Mouse (Mus musculus): ENCODE results near the gene Lmbr1. TPM values are rescaled to one million over a fixed set of nuclear protein-coding genes. Genes with fewer than 3 reads are reported as not detected.

Gene Lmbr1
- polyA plus RNA-seq, 1 experiment from 2014 or later: 14.8 TPM

DNA sequence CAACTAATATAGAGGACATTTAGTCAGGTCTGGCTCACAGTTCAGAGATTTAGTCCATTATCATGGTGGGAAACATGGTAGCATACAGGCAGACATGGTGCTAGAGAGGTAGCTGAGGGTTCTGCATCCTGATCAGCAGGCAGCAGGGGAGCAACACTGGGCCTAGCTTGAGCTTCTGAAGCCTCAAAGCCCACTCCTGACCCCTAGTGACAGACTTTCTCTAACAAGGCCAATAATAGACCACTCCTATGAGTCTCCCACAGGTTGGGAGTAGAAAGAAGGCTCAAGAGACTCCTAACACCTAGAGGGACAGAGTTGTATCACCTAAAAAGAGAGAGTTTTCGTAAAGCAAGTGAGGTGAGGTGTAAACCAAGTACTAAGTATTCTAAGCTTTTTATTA is 4.6 kb upstream of the Lmbr1 start:
- ATAC-seq (ENCODE audit: insufficient read depth, low FRiP score, low TSS enrichment): no peak
- WGBS: 89% methylated on average over 1 of the region's 1 CpGs
- H3K36me3 ChIP-seq (ENCODE audit: control insufficient read depth, insufficient read depth, low read length): no peaks in the 10 kb centered on the region

DNA sequence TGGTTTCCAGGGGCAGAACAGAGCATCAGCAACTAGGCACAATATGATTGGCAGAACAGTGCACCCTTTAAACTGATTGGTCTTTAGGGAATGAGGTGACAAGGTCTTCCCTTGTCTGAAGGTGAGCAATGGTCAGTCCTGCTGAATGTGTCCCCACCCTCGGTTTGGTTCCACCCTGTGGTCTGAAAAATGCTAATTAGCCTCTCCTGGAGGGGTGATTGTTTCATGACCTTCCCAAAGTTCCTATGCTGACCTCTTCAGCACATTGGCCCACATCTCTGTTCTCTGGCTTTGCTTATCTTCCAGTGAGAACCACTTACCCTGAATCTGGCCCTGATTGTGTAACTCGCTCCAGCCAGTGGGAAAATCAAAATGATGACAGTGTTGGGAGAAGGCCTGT is 1.9 kb upstream of the Lmbr1 start:
- Histone ChIP-seq H3K27me3 (ENCODE audit: control insufficient read depth, insufficient read depth, low read length) (no peaks in the 10 kb centered on the region), H3K27ac (ENCODE audit: low read depth, low read length) (no peak overlapping the region), H3K4me1 (ENCODE audit: control insufficient read depth, insufficient read depth, low read length) (no peaks in the 10 kb centered on the region), H3K9ac (ENCODE audit: low read length) (no peak overlapping the region), H3K4me3 (ENCODE audit: low read depth, low read length) (no peak overlapping the region), H3K4me2 (ENCODE audit: low read depth) (no peak overlapping the region), H3K9me3 (ENCODE audit: control insufficient read depth, low read length) (no peaks in the 10 kb centered on the region), H3K36me3 (ENCODE audit: control insufficient read depth, insufficient read depth, low read length) (no peaks in the 10 kb centered on the region)
- ATAC-seq (ENCODE audit: insufficient read depth, low FRiP score, low TSS enrichment): no peak
- no peak for DNase-seq (ENCODE audit: low spot score)
- WGBS: 77% methylated on average over 2 of the region's 2 CpGs

More for the DNA sequence above, 4.6 kb upstream of the Lmbr1 start:
- no peak overlapping the region for H3K4me3 ChIP-seq (ENCODE audit: low read depth, low read length)
- DNase-seq (ENCODE audit: low spot score): no peak
- no peaks in the 10 kb centered on the region for H3K27me3 ChIP-seq (ENCODE audit: control insufficient read depth, insufficient read depth, low read length)
- H3K9ac ChIP-seq (ENCODE audit: low read length): no peak overlapping the region
- no peaks in the 10 kb centered on the region for H3K4me1 ChIP-seq (ENCODE audit: control insufficient read depth, insufficient read depth, low read length)
- H3K4me2 ChIP-seq (ENCODE audit: low read depth): no peak overlapping the region
- no peak overlapping the region for H3K27ac ChIP-seq (ENCODE audit: low read depth, low read length)
- no peaks in the 10 kb centered on the region for H3K9me3 ChIP-seq (ENCODE audit: control insufficient read depth, low read length)

DNA sequence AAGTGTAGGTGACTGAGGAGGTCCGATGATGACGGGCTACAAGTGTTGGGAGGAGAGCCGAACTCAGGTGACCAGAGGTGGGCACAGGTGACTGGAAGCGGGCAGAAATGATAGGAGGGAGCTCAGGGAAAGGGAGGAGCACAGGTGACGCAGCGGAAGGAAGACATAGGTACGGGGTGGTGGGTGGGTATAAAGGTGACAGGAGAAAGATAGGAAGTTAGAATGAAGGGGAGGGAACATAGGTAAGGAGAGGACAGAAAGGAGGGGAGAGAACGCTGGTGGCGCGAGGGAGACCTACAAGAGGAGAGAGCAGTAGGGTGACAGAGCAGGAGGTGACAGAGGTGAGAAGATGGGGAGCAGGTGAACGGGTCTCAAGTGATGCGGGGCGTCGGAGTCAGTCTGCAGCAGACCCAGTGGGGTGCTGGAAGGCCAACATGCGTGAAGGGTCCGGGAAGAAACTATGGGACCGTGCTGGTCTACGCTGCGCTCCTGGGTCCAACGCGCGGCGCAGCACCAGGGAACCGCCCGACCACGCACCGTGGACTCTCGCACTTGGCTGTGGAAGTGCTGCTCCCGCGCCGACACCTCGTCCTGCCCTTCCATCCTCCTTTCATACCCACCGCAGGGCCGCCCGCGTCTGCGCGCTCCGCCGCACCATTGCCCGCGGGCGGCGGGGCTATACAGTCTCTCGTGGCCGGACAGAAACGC is 446 bp downstream of the Lmbr1 start:
- WGBS: under 1% methylated on average over 41 of the region's 47 CpGs
- Histone ChIP-seq H3K27ac (ENCODE audit: low read depth, low read length) (no peak overlapping the region), H3K4me2 (ENCODE audit: low read depth) (peak overlapping the region; percentile 90), H3K36me3 (ENCODE audit: control insufficient read depth, insufficient read depth, low read length) (no peaks in the 10 kb centered on the region), H3K9ac (ENCODE audit: low read length) (peak overlapping the region; percentile 82), H3K27me3 (ENCODE audit: control insufficient read depth, insufficient read depth, low read length) (no peaks in the 10 kb centered on the region), H3K4me1 (ENCODE audit: control insufficient read depth, insufficient read depth, low read length) (no peaks in the 10 kb centered on the region), H3K4me3 (ENCODE audit: low read depth, low read length) (peak overlapping the region; percentile 79), H3K9me3 (ENCODE audit: control insufficient read depth, low read length) (no peaks in the 10 kb centered on the region)
- ATAC-seq (ENCODE audit: insufficient read depth, low FRiP score, low TSS enrichment) (peak; percentile 85), DNase-seq (ENCODE audit: low spot score) (peak; percentile 15)

DNA sequence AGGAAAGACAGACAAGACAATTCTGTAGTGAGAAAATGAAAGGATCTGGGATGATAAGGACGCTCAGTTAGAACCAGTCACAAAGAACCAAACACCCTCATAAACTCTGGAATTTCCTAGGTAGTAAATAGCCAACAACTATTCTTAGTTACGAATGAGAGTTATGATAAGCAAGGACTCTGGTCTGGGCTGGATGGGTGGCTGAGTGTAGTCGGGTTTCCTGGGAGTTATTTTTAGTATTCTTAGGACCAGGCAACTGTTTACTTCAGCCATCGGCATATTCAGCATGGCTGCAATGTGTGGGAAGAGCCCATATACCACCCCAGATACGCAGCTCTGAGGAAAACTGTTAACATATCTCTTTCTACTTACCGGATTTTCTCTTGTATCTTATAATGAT is 14.7 kb downstream of the Lmbr1 start:
- Histone ChIP-seq H3K27me3 (ENCODE audit: control insufficient read depth, insufficient read depth, low read length) (no peaks in the 10 kb centered on the region), H3K4me3 (ENCODE audit: low read depth, low read length) (no peak overlapping the region), H3K4me2 (ENCODE audit: low read depth) (no peak overlapping the region), H3K9ac (ENCODE audit: low read length) (no peak overlapping the region), H3K9me3 (ENCODE audit: control insufficient read depth, low read length) (no peaks in the 10 kb centered on the region), H3K27ac (ENCODE audit: low read depth, low read length) (no peak overlapping the region), H3K4me1 (ENCODE audit: control insufficient read depth, insufficient read depth, low read length) (no peaks in the 10 kb centered on the region), H3K36me3 (ENCODE audit: control insufficient read depth, insufficient read depth, low read length) (no peaks in the 10 kb centered on the region)
- ATAC-seq (ENCODE audit: insufficient read depth, low FRiP score, low TSS enrichment) (no peak), DNase-seq (ENCODE audit: low spot score) (no peak)
- WGBS: 80% methylated on average over 6 of the region's 6 CpGs

DNA sequence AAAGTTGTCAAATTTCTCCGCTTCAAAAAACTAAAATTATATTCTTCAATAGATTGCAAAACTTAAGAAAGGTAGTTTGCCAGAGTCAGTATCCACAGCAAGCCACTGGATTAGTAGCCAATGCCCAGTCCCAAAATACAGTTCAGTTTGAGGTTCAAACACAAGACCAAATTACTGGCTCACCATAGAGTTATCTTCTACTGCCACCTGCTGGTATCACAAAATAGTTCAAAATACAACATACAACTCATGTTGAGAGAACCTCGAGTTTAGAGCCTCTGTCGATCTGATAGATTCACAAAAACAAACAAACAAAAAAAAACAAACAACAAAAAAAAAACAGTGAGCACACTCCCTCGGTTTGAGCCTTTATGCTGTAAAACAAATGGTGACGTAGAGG is 42.4 kb downstream of the Lmbr1 start:
- H3K9ac ChIP-seq (ENCODE audit: low read length): no peak overlapping the region
- ATAC-seq (ENCODE audit: insufficient read depth, low FRiP score, low TSS enrichment) (no peak), DNase-seq (ENCODE audit: low spot score) (no peak)
- H3K4me2 ChIP-seq (ENCODE audit: low read depth): no peak overlapping the region
- H3K27me3 ChIP-seq (ENCODE audit: control insufficient read depth, insufficient read depth, low read length): no peaks in the 10 kb centered on the region
- H3K36me3 ChIP-seq (ENCODE audit: control insufficient read depth, insufficient read depth, low read length): no peaks in the 10 kb centered on the region
- no peak overlapping the region for H3K4me3 ChIP-seq (ENCODE audit: low read depth, low read length)
- H3K4me1 ChIP-seq (ENCODE audit: control insufficient read depth, insufficient read depth, low read length): no peaks in the 10 kb centered on the region
- 65% methylated on average over 5 of the region's 5 CpGs for WGBS
- no peak overlapping the region for H3K27ac ChIP-seq (ENCODE audit: low read depth, low read length)
- H3K9me3 ChIP-seq (ENCODE audit: control insufficient read depth, low read length): no peaks in the 10 kb centered on the region

DNA sequence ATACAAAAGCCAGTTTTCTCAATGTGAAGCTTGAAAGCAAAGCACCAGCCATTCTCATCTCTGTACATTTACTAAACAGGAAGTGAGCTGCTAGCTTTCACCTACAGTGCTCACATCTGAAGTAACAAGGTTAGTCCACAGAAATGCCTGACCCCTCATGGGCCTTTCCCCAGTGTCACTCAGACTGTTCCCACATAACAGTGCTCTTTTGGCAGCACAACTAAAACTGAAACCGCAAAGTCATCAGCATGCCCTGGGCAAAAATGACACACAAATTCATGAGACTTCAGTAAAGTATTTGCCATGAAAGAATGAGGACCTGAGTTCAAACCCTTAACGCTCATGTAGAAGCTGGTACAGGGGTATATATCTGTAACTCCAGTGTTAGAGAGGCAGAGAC is 55.7 kb downstream of the Lmbr1 start:
- Histone ChIP-seq H3K4me3 (ENCODE audit: low read depth, low read length) (no peak overlapping the region), H3K4me1 (ENCODE audit: control insufficient read depth, insufficient read depth, low read length) (no peaks in the 10 kb centered on the region), H3K4me2 (ENCODE audit: low read depth) (no peak overlapping the region), H3K9ac (ENCODE audit: low read length) (no peak overlapping the region), H3K36me3 (ENCODE audit: control insufficient read depth, insufficient read depth, low read length) (no peaks in the 10 kb centered on the region), H3K27ac (ENCODE audit: low read depth, low read length) (no peak overlapping the region), H3K27me3 (ENCODE audit: control insufficient read depth, insufficient read depth, low read length) (no peaks in the 10 kb centered on the region), H3K9me3 (ENCODE audit: control insufficient read depth, low read length) (no peaks in the 10 kb centered on the region)
- DNase-seq (ENCODE audit: low spot score) (no peak), ATAC-seq (ENCODE audit: insufficient read depth, low FRiP score, low TSS enrichment) (no peak)
- WGBS: 95% methylated on average over 2 of the region's 2 CpGs

DNA sequence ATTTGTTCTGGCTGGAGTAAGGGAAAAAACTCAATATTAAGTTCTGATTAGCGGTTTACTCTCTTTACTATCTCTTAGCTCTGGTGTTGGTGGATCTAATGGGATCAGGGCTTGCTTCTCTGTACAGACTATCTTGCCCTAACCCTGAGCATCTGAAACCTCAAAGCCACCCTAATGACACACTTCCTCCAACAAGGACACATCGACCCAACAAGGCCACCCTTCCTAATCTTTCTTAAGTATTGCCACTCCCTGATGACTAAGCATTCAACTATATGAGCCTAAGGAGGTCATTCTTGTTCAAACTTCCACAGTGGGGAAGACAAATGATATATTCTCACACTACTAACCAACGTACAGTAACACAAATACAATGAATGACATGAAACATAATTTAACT is 69.0 kb downstream of the Lmbr1 start:
- Histone ChIP-seq H3K9ac (ENCODE audit: low read length) (no peak overlapping the region), H3K4me2 (ENCODE audit: low read depth) (no peak overlapping the region), H3K36me3 (ENCODE audit: control insufficient read depth, insufficient read depth, low read length) (no peaks in the 10 kb centered on the region), H3K9me3 (ENCODE audit: control insufficient read depth, low read length) (no peaks in the 10 kb centered on the region), H3K27me3 (ENCODE audit: control insufficient read depth, insufficient read depth, low read length) (no peaks in the 10 kb centered on the region), H3K4me1 (ENCODE audit: control insufficient read depth, insufficient read depth, low read length) (no peaks in the 10 kb centered on the region), H3K27ac (ENCODE audit: low read depth, low read length) (no peak overlapping the region), H3K4me3 (ENCODE audit: low read depth, low read length) (no peak overlapping the region)
- WGBS: 86% methylated on average over 3 of the region's 3 CpGs
- DNase-seq (ENCODE audit: low spot score) (no peak), ATAC-seq (ENCODE audit: insufficient read depth, low FRiP score, low TSS enrichment) (no peak)

DNA sequence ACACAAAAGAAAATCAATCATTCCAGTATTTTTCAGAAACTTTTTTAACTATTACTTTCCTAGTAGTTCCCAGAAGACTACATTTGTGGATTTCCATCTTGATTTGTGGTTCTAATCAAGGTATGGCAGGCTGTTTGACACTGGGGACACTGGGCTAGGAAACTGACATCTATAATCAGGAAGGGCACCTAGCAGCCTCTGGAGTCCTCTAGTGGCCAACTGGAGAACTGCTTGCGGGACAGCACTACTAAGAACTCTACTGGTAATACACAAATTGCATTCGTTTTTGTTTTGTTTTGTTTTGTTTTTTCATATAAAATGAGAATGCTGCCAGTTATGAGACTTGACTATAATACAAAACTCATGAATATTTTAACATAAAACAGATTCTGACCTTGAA is 85.0 kb downstream of the Lmbr1 start:
- Histone ChIP-seq H3K4me1 (ENCODE audit: control insufficient read depth, insufficient read depth, low read length) (no peaks in the 10 kb centered on the region), H3K27ac (ENCODE audit: low read depth, low read length) (no peak overlapping the region), H3K9me3 (ENCODE audit: control insufficient read depth, low read length) (no peaks in the 10 kb centered on the region), H3K27me3 (ENCODE audit: control insufficient read depth, insufficient read depth, low read length) (no peaks in the 10 kb centered on the region), H3K4me3 (ENCODE audit: low read depth, low read length) (no peak overlapping the region), H3K36me3 (ENCODE audit: control insufficient read depth, insufficient read depth, low read length) (no peaks in the 10 kb centered on the region), H3K4me2 (ENCODE audit: low read depth) (no peak overlapping the region), H3K9ac (ENCODE audit: low read length) (no peak overlapping the region)
- 30% methylated on average over 2 of the region's 2 CpGs for WGBS
- ATAC-seq (ENCODE audit: insufficient read depth, low FRiP score, low TSS enrichment): no peak
- peak; percentile 61 for DNase-seq (ENCODE audit: low spot score)

DNA sequence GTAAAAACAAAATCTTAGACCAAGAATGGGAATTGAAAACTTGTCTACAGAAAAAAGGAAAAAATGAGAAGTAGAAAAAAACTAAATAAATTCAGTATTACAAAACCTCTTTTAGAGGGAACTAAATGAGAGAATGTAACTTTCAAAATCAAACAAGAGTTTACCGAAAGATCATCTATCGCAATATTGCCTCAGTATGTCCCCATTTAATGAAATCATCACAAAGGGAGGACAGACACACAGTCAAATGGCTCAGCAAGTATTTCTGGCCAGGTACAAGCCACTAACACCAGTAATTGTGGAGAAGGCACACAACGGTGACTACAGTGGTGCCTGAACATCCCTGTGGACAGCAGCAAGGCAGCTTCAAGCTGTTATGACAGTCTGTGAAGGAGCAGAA is 88.1 kb downstream of the Lmbr1 start:
- Histone ChIP-seq H3K27me3 (ENCODE audit: control insufficient read depth, insufficient read depth, low read length) (no peaks in the 10 kb centered on the region), H3K4me1 (ENCODE audit: control insufficient read depth, insufficient read depth, low read length) (no peaks in the 10 kb centered on the region), H3K27ac (ENCODE audit: low read depth, low read length) (no peak overlapping the region), H3K4me3 (ENCODE audit: low read depth, low read length) (no peak overlapping the region), H3K9ac (ENCODE audit: low read length) (no peak overlapping the region), H3K9me3 (ENCODE audit: control insufficient read depth, low read length) (no peaks in the 10 kb centered on the region), H3K4me2 (ENCODE audit: low read depth) (no peak overlapping the region), H3K36me3 (ENCODE audit: control insufficient read depth, insufficient read depth, low read length) (no peaks in the 10 kb centered on the region)
- 93% methylated on average over 3 of the region's 3 CpGs for WGBS
- ATAC-seq (ENCODE audit: insufficient read depth, low FRiP score, low TSS enrichment): no peak
- DNase-seq (ENCODE audit: low spot score): no peak
